Mouse (Mus musculus) inflammation-experienced regulatory T-cells, adult 6 months (primary cell): Measurements from ENCODE around the gene Ccdc149. TPM values are rescaled to one million over a fixed set of nuclear protein-coding genes. Genes with fewer than 3 reads are reported as not detected.

Experiments used
- ATAC-seq: one replicate; pipeline ENCODE4 v1.8.0; 2017
- polyA plus RNA-seq, 3 experiments: library from polyadenylated mRNA; unstranded; fragments of 100-300 nt; shearing (Covaris generic); gene quantifications; one replicate each; pipeline ENCODE4 v1.2.1; 2017

Gene Ccdc149
- not detected for polyA plus RNA-seq

DNA sequence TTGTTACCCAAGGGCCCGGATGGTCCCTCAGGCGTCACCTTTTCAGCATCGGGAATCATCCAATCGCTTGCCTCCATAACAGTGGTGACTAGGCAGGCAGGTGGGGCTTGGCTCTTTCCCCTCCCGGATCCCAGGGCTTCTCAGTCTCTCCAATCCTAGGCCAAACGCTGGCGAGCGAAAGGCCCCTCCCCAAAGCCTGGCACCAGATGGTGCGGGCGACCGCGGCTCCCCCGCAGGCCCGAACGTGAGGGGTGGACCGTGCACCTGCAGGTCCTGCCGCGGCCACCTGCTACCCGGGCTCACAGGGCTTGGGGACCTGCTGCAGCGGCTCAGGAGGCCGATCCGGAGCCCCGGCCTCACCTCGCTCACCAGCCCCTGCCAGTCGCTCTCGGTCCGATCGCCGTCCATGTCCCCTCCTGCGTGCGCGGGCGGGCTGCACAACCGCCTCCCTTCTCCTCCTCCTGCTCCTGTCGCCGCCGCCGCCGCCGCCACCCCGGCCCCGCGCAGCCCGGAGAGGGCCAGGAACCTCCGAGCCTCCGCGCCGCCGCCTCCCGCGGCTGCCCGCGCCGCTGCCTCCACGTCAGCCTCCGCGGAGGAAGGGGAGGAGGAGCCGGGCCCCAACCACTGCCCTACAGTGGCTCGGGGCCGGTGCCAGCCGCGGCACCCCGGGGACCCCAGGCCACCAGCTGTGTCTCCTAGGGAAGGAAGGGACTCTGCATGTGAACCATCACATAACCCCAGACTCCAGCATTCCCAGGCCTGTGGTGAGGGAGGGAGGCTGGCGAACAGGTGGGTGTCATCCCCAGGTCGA lies at the start of gene Ccdc149:
Ccdc149 (minus strand) TSS at position 531 of the 811 bp plus-strand sequence.
- ATAC-seq = no peak

DNA sequence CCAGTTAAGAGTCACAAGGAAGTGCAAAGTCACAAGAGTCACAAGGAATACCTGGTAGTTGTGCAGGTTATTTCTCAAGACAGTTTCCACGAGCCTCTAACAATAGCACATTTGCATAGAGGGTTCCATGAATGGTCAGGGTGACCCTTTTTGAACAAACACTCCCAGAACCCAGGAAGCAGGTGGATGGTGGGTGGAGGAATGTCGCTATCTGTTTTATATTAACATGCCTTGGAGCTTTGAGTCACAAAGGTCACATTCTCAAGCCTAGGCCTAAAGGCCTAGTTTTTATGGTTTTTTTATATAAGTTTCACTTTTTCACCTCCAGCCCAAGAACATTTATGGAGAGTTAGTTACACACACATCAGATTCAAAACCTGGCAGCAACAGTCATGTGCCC lies 48.6 kb upstream of the Ccdc149 start:
- no peak for ATAC-seq

DNA sequence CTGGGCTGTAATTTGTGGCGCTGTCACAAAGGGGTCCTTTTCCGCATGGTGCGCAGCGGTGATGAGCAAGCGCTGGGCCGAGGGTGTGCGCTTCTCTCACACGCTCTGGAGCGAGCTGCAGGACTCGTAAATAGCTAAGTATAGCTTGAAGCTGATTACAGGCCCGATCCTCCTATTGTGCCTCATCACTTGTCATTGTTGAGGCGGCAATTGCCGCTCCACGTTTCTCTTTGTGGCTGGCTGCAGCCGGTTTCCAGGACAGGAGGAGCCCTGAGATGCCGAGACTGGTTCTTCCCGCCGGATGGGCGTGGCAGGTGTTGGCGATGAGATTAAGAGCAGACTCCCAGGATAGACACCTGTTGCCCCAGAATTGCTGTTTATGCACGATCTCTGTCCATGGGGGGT lies 44.8 kb upstream of the Ccdc149 start:
- ATAC-seq = no peak

DNA sequence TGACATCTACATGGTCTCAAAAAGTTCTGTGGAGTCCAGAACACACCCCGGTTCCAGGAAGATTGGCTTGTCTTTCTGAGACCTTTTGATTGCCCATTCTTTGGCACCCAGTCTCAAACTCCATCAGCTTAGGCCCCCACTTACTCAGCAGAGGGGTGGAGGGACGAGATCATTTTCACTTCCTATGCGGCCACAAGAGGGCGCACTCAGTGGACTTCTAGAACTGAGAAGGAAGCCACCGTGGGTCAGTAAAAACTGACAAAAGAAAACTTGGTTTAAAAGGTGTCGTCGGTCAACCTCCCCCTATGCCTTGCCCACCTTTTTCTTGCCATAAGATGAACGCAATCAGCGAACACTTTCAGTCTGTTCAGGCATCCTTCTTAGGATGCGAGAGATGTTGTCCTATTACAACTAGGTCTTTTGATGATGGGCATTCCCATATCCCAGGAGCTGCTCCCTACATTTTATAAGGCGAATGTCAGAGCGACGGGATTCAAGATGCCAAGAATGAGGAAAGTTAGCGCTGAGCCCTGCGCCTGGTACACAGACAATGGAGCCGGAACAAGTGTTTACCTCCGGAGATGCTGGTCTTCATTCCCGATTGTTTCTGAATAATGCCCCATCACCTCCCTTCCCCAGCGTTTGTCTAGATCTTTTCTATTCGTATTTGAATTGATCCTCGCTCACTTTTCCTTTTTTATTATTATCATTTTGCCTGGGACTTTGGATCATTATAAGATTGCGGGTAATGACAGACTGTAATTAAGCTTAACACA lies 44.1 kb upstream of the Ccdc149 start:
- ATAC-seq = no peak

DNA sequence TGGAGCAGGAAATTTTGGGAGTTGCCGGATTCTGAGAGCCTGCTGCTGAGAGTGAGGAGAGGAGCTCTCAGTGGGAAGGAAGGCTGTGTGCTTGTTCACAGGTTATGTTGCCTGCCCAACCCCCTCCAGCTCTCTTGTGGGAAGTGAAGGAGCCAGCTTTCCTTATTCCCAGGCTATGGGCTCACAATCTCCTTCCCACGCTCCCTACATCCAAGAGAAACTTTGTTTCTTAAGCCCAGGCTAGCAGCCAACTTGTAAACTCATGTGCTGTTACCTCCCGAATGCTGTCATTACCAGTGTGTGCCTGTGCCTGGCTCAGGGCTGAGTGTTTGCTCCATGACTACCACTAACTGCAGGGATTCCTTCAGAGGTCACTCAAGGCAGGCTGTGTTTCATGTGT lies 39.8 kb upstream of the Ccdc149 start:
- no peak for ATAC-seq

DNA sequence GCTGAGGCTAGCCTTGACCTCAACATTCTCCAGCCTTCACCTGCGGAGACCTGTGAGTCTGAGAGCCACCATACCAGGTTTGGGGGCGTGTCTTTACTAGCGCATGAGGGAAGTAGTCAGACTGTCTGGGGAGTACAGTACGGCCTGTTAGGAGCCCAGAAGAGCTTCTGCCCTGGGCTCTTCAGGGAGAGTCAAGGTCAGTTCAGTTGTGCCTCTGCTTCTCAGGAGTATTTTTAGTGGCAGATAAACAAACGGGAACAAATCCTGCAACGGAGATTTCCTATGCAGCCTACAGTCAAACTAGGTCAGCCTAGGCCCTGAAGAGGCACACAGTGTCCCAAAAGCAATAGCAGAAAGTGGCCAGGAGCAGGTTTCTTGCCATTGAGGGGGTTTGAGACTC lies 38.1 kb upstream of the Ccdc149 start:
- no peak for ATAC-seq

DNA sequence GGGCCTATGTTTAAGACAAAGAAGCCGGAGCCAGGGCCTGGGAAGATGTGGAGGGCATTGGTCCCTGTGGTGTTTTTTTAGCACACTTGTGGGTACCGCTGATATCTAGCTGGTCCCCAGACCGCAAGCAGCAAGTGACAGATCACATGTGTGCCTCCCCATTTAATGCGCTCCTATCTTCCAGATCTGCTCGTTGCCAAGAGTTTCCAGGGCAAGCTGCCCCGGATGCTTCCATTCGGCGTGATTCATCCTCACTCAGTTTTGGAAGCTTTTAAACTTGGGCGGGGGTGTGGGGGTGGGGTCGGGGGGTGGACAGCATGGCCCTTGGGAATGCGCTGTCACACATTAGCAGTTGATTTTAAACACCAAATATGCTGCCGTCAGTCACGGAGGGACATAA lies 33.3 kb upstream of the Ccdc149 start:
- no peak for ATAC-seq

DNA sequence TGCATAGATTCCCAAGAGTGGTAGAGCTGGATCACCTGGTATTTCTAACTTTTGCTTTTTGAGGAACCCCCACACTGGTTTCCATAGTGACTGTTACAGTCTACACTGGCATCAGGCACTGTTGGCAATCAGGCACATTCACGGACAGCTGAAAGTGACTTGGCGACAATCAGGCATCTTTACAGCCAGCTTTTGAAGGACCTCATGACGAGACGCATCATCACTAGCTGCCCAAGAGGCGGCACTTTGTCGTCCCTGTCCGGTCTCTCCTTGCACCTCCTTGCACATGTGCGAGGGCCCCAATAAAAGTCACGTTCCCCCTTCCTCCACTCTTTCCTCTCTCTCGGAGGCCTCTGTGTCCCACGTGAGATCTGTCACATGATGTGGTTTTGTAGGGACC lies 32.8 kb upstream of the Ccdc149 start:
- no peak for ATAC-seq

DNA sequence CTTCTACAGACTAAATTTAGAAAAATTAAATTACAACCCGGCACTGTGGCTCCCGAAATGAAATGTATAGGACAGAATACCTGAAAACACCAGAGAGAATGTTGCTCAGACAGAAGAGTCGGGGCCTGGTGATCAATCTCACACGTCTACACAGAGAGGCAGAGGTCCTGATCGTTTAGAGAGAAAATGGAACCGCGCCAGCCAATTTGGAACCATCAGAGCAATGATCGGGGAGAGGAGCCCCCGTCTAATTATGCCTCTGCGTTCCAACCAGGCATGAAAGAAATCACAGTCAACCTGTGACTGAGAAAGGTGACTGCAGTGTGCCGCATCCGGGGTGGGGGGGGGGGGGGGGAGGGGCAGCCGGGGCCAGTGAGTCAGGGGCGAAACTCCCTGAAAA lies 24.4 kb upstream of the Ccdc149 start:
- ATAC-seq = no peak

DNA sequence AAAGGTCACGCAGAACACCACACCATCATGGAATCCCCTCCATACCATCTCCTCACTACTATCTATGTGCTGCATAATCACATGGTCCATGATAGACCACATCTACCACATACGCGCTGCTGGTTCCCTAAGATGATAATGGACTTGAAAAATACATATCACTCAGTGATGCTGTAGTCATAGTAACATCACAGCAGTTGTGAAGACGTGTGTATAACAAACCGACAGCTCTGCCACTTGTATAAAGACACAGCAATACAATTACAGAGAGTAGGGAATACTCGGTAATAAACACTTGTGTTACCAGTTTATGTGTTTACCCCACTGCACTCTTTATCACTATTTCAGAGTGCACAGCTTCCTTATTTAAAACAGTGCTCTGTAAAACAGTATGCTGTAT lies 20.2 kb upstream of the Ccdc149 start:
- ATAC-seq = no peak

DNA sequence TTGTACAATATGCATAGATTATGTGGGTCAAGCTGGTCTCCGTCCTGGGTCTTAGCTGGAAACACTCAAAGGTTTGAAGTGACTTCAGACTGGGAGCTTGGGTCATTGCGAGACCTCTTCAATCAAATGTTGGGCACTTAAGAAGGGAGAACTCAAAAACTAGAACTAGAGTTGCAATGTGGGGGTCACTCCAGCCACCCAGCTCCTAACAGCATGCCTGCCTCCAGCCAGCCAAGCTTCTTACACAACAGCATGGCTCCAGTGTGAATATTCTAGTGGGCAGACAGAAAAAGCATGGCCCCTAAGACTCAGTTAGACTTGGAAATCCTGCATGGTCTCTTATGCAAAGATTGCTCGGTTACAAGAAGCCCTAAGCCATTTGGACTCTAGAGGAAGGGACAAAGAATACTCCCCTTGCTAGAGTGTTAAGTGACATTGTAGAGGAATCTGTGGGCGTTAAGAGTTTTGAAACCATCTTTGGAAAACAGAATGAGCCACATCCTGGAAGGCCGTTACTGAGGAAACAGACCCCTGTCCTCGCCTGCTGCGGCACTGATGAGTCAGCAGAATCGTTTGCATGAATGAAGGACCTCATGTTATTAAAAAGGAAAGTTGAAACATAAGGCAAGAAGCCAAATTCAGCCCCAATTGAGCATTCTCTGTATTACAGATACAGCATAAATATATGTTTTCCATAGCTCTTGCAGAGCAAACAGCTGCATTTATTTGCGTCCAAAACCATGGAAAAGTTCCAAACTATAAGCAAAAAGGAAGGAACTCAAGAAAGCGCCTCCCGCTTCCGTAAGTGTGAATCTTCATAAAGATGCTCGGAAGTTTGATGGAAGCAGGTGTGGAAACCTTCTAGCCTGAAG lies 16.5 kb upstream of the Ccdc149 start:
- ATAC-seq = no peak

DNA sequence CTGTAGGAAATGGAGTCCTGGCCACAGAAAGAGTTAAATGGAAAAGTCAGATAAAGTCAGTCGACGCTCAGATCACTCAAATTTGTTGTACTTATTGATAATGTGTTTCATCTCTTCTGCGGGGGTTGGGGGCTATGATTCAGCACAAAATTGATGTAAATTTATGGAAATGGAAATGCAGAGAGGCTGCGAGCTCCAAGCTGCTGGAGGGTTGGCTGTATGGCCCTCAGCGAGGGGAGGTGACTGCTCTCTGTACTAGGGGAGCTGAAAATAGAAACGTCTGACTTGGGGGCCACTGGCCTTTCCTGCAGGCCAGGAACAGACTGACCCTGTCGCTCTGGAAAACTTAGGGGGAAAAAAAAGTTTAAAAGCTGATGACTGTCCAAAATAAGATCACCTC lies 5.5 kb upstream of the Ccdc149 start:
- no peak for ATAC-seq

DNA sequence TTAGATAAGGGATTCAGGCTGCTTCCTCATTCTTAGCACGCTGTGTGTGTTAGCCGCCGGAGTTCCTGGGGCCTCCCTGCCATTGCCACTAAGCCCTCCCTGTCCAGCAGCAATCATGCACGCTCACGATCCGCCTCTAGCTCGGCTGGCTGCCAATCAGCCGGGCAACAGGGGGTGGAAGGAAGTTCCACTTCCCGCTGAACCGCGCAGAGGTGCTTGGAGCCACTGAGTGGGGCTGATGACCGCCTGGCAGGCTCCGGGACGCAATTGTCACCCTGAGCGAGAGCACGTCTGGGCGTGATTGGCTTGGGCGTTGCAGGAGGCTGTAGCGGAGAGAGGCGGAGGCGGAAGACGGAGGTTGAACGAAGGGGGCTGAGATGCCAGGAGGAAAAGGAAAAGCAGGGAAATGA lies 5.0 kb upstream of the Ccdc149 start:
- no peak for ATAC-seq

DNA sequence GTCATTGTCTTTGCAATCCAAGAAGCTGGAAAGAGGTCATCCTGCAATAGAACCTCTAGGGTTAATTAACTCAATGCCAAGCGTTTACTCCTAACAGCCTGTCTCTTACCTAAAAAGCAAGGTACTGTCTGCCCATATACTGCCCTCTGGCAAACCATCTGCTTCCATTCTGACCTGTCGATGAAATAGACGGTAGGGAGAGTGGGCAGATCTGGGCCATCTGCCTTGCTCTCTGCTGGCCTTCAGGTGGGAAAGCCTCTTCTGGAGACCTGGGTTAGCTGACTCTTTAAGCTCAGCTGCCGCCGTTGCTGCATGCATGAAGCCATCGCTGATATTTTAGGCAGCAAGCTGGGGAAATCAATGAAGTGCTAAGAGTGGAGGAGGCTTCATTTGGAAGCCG lies 2.7 kb upstream of the Ccdc149 start:
- no peak for ATAC-seq

DNA sequence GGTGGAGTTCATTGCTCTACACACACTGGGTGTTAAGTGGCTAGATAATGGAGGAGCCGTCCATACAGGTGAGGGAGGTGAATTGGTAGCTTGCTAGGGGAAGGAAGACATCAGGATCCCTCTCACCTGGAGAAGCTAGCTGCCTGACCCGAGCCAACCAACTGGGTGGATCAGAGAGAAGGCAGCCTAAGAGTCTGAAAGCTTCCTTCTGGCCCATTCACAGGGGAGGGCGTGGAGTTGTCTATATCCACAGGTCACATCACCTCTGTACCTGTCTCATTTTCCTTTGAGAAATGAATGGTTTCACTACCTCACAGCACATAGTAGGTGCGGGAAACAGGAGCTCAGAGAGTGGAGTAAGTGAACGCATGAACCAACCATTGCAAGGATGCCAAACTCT lies 770 bp downstream of the Ccdc149 start:
- ATAC-seq = no peak

DNA sequence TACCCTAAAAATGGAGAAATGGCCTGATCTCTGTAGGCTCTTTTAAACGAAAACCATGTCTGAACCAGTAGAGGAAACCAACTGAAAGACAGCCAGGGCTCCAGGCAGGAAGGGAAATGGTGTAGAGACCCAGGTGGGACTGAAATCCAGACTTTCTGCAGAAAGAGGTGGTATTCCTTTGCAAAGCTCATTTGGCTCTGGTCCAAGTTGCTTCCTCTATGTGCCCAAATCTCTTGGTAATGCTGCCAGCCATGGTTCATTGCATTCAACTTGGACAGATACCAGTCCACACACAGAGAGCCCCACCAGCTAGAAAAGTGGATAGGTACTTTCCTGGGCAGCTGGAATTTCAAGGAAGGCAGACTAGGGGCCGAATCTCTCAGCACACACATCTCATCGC lies 3.5 kb downstream of the Ccdc149 start:
- no peak for ATAC-seq

DNA sequence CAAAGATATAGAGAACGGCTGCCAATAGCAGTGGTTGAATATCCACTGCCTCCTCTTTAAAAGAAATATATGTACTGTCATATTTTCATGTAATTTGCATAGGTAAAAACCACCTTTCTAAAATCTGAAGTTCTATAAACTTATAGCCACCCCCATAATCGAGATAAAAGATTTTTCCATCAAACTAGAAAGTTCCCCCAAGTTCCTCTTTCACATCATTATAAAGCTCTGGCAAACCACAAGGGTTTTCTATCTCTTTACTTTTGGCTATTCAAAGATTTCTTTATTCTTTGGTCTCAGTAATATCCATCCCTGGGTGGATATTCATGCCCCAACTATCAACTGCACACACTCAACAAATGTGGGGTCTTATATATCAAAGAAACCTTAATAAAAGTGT lies 8.9 kb downstream of the Ccdc149 start:
- ATAC-seq = no peak

DNA sequence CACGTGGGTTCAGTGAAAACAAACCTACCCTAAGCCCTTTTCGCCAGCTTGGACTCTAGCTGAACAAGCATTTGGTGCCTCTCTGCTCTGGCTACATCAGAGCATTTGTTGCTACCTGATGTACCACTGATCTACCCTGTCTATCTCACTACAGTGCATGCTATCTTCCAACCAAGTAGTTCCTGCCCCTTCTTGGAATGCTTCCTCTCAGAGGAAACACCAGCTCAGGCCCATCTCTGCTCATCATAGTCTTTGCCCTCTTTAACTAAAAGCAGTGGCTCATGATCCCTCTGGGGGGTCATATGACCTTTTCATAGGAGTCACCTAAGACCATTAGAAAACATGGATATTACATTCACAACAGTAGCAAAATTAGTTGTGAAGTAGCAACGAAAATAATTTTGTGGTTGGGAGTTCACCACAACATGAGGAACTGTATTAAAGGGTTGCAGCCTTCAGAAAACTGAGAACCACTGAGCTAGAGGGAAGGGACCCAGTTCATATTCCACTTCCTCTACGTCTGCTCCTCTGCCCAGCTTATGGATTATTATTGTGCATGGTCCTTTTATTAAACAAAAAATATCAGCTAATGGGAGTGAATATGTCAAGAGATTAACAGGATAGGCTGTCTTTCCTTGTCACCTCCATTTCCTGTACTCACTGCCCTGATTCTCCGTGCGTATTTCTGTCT lies 9.7 kb downstream of the Ccdc149 start:
- no peak for ATAC-seq

DNA sequence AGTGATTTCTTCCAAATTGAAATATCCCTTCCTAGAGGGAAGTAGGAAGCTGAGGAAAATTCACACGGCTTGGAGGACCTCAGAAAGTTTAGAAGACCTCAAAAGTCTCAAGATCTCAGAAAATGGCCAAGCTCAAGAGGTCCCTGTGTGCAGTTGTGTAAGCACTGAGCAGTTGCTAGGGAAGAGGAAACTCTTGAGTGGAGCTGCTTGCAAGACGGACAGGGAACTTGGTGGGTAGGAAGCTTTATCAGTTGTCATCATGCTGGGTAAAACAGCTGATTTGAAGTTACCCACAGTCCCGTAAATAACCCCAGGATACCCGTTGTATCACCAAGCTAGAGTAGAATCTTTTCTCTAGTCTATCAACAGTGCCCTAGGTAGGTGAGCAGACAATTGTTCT lies 12.0 kb downstream of the Ccdc149 start:
- ATAC-seq = no peak

DNA sequence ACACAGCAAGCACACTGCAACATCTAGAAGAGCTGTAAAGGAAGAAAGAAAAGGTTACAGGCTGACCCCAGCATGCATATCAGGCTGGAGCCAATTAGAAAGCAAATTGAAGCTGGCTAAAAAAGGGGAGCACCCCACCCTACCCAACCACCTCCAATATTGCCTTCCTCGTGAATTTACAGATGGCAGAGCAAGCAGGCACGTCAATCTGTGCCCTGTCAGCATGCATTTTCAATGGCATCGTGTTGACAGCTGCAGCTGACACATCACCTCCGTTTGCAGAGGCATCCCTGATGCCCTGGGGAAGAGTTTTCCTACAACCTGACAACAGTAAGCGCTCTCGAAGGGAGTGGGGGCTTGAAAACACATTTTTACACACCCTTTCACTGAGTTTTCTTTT lies 14.2 kb downstream of the Ccdc149 start:
- ATAC-seq = no peak

DNA sequence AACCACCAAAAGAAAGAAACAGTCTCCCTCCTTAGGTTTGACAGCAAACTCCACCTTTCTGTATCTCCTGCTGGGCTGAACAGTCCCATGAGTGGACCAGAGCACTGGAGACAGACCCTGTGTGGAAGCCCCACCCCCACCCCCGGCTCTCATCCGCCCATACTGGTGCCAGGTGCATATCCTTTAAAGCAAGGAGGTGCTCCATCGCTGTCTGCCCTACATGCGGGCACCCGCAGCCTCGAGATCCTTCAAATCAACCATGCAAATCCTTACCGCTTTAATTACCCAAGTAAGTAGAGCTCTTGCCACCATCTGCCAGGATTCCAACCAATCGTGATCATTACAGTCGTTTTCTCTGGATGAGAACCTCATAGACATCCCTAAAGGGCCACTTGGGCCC lies 20.5 kb downstream of the Ccdc149 start:
- ATAC-seq = no peak

DNA sequence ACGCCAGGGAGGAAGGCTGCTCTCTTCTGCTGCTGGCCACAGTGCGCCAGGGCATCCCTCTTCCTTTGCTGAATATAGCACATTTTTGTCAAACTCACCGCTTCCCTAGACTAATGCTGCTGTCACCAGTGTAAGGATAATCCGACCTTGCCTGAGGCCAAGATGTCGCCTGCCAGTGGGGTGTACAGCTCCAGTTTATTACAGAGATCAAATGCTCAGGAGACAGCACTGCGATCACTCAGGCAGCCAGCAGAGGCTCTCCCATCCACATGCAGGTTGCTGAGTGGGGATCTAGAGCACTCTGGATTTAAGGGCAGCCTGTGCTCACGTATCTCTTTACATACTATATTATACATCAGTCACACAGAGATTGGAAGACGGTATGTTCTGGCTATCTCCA lies 22.1 kb downstream of the Ccdc149 start:
- ATAC-seq = no peak

DNA sequence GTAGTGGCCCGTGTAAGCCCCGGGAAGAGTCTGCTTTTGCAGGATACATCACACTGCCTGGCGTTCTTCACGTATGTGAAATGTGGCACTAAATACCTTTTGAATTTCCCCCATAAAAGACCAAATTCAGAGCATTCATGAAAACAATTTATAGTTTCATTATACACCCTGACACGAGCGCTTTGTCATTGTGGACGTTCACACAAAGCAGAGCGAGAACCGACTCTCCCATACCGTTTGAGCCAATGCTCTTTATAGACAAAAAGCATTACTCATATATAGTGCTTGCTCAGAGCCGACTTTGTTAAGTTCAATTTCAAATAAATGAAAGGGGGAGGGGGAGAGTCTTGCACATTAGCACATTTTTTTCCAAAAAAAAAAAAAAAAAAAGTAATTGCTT lies 31.0 kb downstream of the Ccdc149 start:
- ATAC-seq = no peak
